Mouse (Mus musculus) mouse trophoblast stem cell (cell line): ENCODE data around the gene Sos1.
"Not testable (repeated sequence)": the region's sequence is repeated elsewhere in the genome, so short reads cannot be mapped to it uniquely, and the experiment has no call there.

Experiments used
- in situ Hi-C, 2 experiments: fragments of 300-500 bp; cut with MseI, MboI; formaldehyde crosslinking; loops; 2 replicates in 1 of 2; 3 replicates in 1 of 2; pipeline ENCODE4 v1.15.1; 2025

The Sos1 gene

DNA sequence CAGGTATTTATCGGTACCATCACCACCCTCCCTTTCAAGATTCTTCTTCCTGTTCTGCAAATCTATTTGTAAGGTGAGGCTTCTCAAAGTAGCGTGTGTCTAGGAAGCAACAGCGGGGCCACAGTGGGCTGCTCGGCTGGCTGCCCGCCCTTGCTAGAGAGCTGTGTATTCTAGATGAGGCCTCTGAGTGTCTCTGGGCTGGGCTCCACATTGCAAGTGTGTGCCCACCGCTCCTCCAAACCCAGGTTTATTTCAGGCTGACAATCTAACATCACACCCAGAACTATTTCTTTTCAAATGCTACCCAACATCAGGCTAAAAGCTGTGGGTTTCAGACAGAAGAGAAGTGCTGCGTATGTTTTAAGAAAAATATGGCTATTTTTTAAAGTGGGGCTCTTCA lies 54.1 kb downstream of the Sos1 start:
- in situ Hi-C loops = no loop called here

- in situ Hi-C loops = no loop called here
Measured at GRCm38 (mm10) chr17:80420998-80421397, 59.3 kb downstream of the Sos1 start.

DNA sequence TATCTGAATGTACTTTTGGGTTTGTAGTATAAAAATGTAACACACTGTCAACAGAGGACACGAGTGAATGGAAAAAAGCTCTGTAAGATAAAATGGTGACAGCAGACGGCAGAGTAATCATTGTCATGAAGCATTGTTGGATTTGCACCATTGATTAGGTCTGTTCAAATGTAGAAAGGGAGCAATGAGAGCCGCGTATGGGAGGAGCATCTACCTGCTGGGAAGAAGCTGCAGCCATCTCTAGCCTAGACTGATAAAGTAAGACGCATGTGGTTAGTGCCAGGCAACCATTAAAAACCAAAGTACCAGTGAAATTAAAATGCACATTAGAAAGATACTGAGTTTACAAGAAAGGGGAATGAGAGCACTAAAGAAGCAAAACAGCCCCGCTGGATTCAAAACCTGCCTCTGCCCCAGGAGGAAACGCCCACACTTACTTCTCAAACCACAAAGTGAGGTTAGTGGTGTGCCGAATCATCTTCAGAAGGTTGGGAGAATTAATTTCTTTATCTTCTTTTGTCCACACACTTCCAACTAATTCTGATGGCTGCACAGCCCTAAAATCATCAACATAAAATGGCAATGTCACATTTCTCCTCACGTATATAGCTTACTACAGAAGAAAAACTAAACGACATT lies 61.6 kb downstream of the Sos1 start:
- in situ Hi-C loops = no loop called here

DNA sequence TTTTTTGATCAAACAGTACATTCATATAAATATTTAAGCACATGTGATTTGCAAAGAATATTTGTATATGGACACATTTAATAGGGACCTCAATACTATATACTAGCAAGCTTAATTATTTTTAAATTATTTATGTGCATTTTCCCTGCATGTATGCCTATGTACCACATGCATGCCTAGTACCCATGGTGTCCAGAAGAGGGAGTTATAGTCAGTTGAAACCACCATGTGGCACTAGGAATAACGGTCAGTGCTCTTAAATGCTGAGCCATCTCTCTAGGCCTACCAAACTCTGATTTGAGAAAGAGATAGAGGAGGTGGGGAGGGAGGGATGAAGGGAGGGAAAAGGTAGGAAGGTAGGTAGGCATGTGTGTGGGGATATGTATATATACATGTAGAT lies 69.1 kb downstream of the Sos1 start:
- in situ Hi-C loops = no loop called here

GRCm38 (mm10) chr17:80398243-80398642 lies 82.0 kb downstream of the Sos1 start:
- in situ Hi-C loops = no loop called here

- in situ Hi-C loops = no loop called here
Measured at GRCm38 (mm10) chr17:80391423-80392403, 88.5 kb downstream of the Sos1 start.

GRCm38 (mm10) chr17:80390024-80390423 lies 90.2 kb downstream of the Sos1 start:
- in situ Hi-C loops = no loop called here

DNA sequence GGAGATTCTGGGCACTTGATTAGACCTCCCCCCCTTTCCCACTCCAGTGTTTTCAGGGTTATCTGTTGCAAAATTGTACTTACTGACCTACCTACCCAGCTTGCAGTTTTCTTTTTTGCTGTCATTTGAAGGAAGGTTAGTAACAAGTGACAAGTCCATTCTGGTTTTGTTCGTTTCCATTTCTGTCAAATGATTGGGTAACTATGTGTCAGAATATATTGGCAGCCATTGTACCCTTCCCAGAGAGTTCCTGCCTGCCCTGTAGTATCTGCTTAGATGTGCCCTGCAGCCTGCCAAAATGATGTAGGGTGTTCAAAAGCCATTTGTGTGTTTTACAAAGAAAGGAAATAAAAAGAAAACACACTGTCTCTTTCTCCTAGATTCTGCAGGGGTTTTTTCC lies 94.6 kb downstream of the Sos1 start:
- in situ Hi-C loops = no loop called here

DNA sequence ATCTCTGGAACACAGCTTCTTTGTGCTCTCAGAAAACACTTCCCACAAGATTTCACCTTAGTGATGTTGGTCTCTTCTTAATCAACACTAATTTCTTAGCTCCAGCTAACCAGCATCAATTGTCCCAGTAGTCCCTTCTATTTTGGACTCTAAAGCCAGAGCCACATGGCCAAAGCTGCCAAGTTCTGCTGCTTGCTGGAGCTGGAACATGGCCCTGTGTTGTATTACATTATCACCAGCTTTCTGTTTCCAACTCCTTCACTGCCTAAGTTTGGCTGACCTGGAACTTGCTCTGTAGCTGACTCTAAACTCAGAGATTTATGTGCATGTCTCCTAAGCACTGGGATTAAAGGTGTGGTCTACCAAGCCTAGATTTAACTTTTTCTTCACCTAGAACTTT lies 101.9 kb downstream of the Sos1 start:
- in situ Hi-C loops = not testable (repeated sequence)

DNA sequence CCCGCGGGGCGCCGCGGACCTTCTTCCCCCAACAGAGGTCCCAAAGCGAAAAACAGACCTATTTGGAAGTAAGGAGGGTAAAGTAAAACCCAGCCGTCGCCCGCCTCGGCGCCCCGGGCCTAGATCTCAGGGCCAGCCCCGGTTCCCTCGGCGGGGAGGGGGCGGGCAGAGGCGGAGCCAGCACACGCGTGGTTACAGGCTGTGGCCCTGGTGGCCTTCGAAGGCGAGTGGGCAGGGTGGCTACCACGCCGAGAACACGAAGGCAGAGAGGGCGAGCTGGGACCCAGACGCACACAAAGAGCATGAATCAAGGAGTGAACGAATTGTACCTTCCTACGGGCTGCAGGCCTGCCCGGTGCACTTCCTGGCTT lies 106.5 kb downstream of the Sos1 start:
- in situ Hi-C loops = no loop called here

GRCm38 (mm10) chr17:80372989-80373725 lies 107.1 kb downstream of the Sos1 start, which contains the start of gene Gm10190:
Gene Gm10190 (minus strand): TSS chr17:80373541.
- in situ Hi-C loops = no loop called here

- in situ Hi-C loops = no loop called here
Measured at GRCm38 (mm10) chr17:80368606-80369005, 111.6 kb downstream of the Sos1 start.

- in situ Hi-C loops = no loop called here
Measured at GRCm38 (mm10) chr17:80367276-80367675, 113.0 kb downstream of the Sos1 start.

GRCm38 (mm10) chr17:80360245-80360644 lies 120.0 kb downstream of the Sos1 start:
- in situ Hi-C loops = no loop called here

GRCm38 (mm10) chr17:80347234-80347633 lies 133.0 kb downstream of the Sos1 start:
- in situ Hi-C loops = no loop called here

DNA sequence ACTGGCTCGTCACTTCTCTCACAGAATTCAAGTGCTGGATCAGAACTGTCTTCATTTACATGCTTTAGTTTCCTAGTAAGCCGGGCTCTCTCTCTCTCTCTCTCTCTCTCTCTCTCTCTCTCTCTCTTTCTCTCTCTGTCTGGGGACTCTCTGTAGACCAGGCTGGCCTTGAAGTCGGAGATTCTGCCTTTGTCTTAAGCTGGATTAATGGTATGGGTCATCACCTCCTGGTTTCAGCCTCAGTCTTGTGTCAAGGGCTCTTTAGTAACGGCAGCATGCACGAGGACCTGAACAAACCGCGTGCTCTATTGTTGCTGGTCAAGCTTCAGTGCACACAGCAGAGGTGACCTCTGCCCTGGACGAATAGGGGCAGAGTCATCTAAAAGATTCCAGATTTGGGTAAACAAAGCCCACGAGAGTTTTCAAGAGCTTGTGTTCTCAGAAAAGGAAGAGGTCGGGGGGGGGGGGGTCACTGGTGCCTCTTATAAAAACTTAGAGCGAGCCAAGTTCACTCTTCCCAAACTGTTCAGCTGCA lies 133.6 kb downstream of the Sos1 start:
- in situ Hi-C loops = no loop called here

- in situ Hi-C loops = no loop called here
Measured at GRCm38 (mm10) chr17:80345277-80345676, 135.0 kb downstream of the Sos1 start.
